In the genomic region with DNA sequence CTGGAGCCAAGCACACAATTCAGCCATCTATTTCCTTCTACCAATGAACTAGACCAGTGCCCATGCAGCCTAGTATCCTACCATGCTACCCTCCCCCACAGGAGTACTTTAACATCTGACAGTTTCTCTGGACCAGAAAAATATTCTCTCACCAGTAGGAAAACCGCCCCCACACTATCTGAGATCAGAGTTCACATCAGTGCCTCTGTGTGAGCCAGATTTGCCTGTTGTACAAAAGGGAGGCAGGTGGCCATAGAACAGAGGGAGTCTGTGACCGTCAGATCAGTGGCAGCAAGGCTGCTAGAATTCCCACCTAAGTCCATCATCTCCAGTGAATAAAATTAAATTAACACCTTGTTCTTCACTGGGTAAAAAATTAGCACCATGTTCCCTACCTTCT, we compare ENCODE assay signal across 13 mouse cellular contexts.
"Had no signal": no experiment of that assay in that cellular context is flagged by ENCODE, and none has a peak within 500 bp of the region (broad histone marks: within the 10 kb centered on the region; RNA-seq: fewer than 3 reads in every experiment).

No protein-coding gene starts in this region.

- DNase-seq: kidney, adult 11 months; kidney, adult 9 months; kidney, postnatal 25 days; layer of hippocampus, adult 9-11 months; left cerebral cortex, postnatal 4 days; lung, adult 18-20 months; right cerebral cortex, postnatal 4 days; spleen, adult 18-20 months; thymus, adult 18-20 months; thymus, postnatal 14 days had no signal

- H3K36me3 ChIP-seq: midbrain, embryonic 12.5 days; neural tube, embryonic 15.5 days had no signal

- H3K9me3 ChIP-seq: neural tube, embryonic 15.5 days had no signal

- H3K27ac ChIP-seq: midbrain, embryonic 12.5 days; neural tube, embryonic 15.5 days had no signal

- H3K9ac ChIP-seq: midbrain, embryonic 12.5 days; neural tube, embryonic 15.5 days had no signal

- H3K4me2 ChIP-seq: midbrain, embryonic 12.5 days; neural tube, embryonic 15.5 days had no signal

- H3K4me1 ChIP-seq: midbrain, embryonic 12.5 days; neural tube, embryonic 15.5 days had no signal

- H3K27me3 ChIP-seq: midbrain, embryonic 12.5 days; neural tube, embryonic 15.5 days had no signal

- H3K4me3 ChIP-seq: midbrain, embryonic 12.5 days; myocyte; neural tube, embryonic 15.5 days had no signal
